Mouse (Mus musculus) c-Kit-positive CD71-negative TER-119-negative erythroid progenitor cells, embryonic 14.5 days (primary cell): ENCODE data around the gene Gm3727.
"Not testable (repeated sequence)": the region's sequence is repeated elsewhere in the genome, so short reads cannot be mapped to it uniquely, and the experiment has no call there.

Experiments
- DNase-seq: peaks from one replicate; pipeline ENCODE4 v3.0.0-alpha.2; 2013; ENCODE audit warnings: low read depth

Gene Gm3727

GRCm38 (mm10) chr14:7264614-7265013 lies at the start of gene Gm3727:
Gm3727 (minus strand) TSS chr14:7264714.
- not testable (repeated sequence) for DNase-seq

- not testable (repeated sequence) for DNase-seq
These were observed 21.0 kb downstream of the Gm3727 start for GRCm38 (mm10) chr14:7243498-7243897.
